ENCODE assay signal across 22 mouse cellular contexts in genomic region chr14:8159141-8159540, GRCm38 (mm10). TPM values are rescaled to one million over a fixed set of nuclear protein-coding genes. Genes with fewer than 3 reads are reported as not detected.
DNase-seq lines count a peak whose midpoint lies in the region; ATAC-seq and TF ChIP-seq lines count a peak whose summit lies in the region.
"Had no signal": no experiment of that assay in that cellular context is flagged by ENCODE, and none has a peak within 500 bp of the region (broad histone marks: within the 10 kb centered on the region; RNA-seq: fewer than 3 reads in every experiment).

No protein-coding gene starts in this region.

- no peak overlapping the region for H3K9ac ChIP-seq in heart, postnatal 0 days (replicated peaks; ENCODE audit: low read depth, low read length)
- H3K9ac ChIP-seq in heart, adult 2 months (ENCODE audit: low read depth, low read length) = no peak overlapping the region
- H3K9ac ChIP-seq: embryonic facial prominence, embryonic 12.5 days; forebrain, embryonic 13.5 days; forebrain, embryonic 15.5 days; forebrain, postnatal 0 days had no signal

- peak; percentile 56 for DNase-seq in adrenal gland, adult 2 months
- DNase-seq in adrenal gland, postnatal 14 days = no peak
- peak; percentile 20 for DNase-seq in adrenal gland, postnatal 10 days
- no peak for DNase-seq in adrenal gland, postnatal 4 days (ENCODE audit: low spot score in 2 of 2)
- DNase-seq in heart, postnatal 0 days (ENCODE audit: low spot score) = peak; percentile 4
- DNase-seq in heart, adult 2 months = no peak
- DNase-seq: B cell, adult 2 months; cerebellum, adult 11-12 months; cerebellum, adult 2 months; cerebellum, adult 9-10 months; cerebellum, postnatal 10 days; cerebellum, postnatal 25 days; forebrain, postnatal 0 days had no signal

- no peak for TF ChIP-seq CTCF in heart, postnatal 0 days (IDR thresholded peaks at IDR 0.05; ENCODE audit: low read depth)
- TF ChIP-seq CTCF in heart, adult 2 months (IDR thresholded peaks at IDR 0.05) = no peak

- no peaks in the 10 kb centered on the region for H3K27me3 ChIP-seq in heart, postnatal 0 days (ENCODE audit: control insufficient read depth, insufficient read depth, low read length)
- no peaks in the 10 kb centered on the region for H3K27me3 ChIP-seq in heart, adult 2 months (ENCODE audit: control insufficient read depth, insufficient read depth, low read length)
- H3K27me3 ChIP-seq: CH12.LX; embryonic facial prominence, embryonic 12.5 days; forebrain, embryonic 13.5 days; forebrain, embryonic 15.5 days; Patski had no signal

- H3K36me3 ChIP-seq in heart, postnatal 0 days (replicated peaks; ENCODE audit: control insufficient read depth, insufficient read depth, low read length) = peaks cover 57% of the 10 kb centered on the region
- H3K36me3 ChIP-seq in heart, adult 2 months (ENCODE audit: control insufficient read depth, insufficient read depth, low read length) = peaks cover 3% of the 10 kb centered on the region

- no peak overlapping the region for H3K27ac ChIP-seq in heart, postnatal 0 days (ENCODE audit: low read depth)
- no peak overlapping the region for H3K27ac ChIP-seq in heart, adult 2 months
- H3K27ac ChIP-seq: embryonic facial prominence, embryonic 10.5 days; embryonic facial prominence, embryonic 12.5 days; forebrain, embryonic 13.5 days; forebrain, embryonic 15.5 days had no signal

- TF ChIP-seq EP300 in heart, postnatal 0 days (IDR thresholded peaks at IDR 0.05; ENCODE audit: low read depth) = no peak
- TF ChIP-seq EP300 in heart, adult 2 months (IDR thresholded peaks at IDR 0.05; ENCODE audit: insufficient read depth, low read depth, low read length) = no peak

- intact Hi-C loops in heart, adult 2 months (cut with DNase I) = no loop called here

- TF ChIP-seq POLR2A in heart, adult 2 months (IDR thresholded peaks at IDR 0.05; ENCODE audit: insufficient read depth, low read depth, low read length) = no peak

- H3K9me3 ChIP-seq in heart, postnatal 0 days (replicated peaks; ENCODE audit: control insufficient read depth, low read length) = no peaks in the 10 kb centered on the region
- H3K9me3 ChIP-seq: embryonic facial prominence, embryonic 10.5 days; embryonic facial prominence, embryonic 12.5 days; forebrain, embryonic 13.5 days; forebrain, embryonic 15.5 days; G1E had no signal

- H3K4me3 ChIP-seq in heart, postnatal 0 days (ENCODE audit: low read depth, low read length) = no peak overlapping the region
- H3K4me3 ChIP-seq in heart, adult 2 months = no peak overlapping the region
- H3K4me3 ChIP-seq: embryonic facial prominence, embryonic 10.5 days; embryonic facial prominence, embryonic 12.5 days; forebrain, embryonic 13.5 days; forebrain, embryonic 15.5 days had no signal

- no peaks in the 10 kb centered on the region for H3K4me1 ChIP-seq in heart, postnatal 0 days (ENCODE audit: control insufficient read depth, insufficient read depth)
- H3K4me1 ChIP-seq in heart, adult 2 months (ENCODE audit: control insufficient read depth, insufficient read depth, low read length) = no peaks in the 10 kb centered on the region
- H3K4me1 ChIP-seq: embryonic facial prominence, embryonic 10.5 days; embryonic facial prominence, embryonic 12.5 days; forebrain, embryonic 13.5 days; forebrain, embryonic 15.5 days had no signal

- H3K4me2 ChIP-seq in heart, postnatal 0 days (ENCODE audit: low read depth, low read length) = no peak overlapping the region
- H3K4me2 ChIP-seq: embryonic facial prominence, embryonic 12.5 days; forebrain, embryonic 13.5 days; forebrain, embryonic 15.5 days had no signal

- no peak for ATAC-seq in heart, postnatal 0 days (ENCODE audit: insufficient read depth, low read depth)
- ATAC-seq: activated CD4-positive, CD25-positive, alpha-beta regulatory T cell, adult 4 months; CD4-positive, CD25-positive, alpha-beta regulatory T cell, adult 4 months; forebrain, embryonic 13.5 days; forebrain, embryonic 15.5 days; forebrain, postnatal 0 days; Patski had no signal

- WGBS in heart, postnatal 0 days = 57% methylated on average over 3 of the region's 3 CpGs
- WGBS in heart, adult 2 months = 65% methylated on average over 3 of the region's 3 CpGs

- no peaks in the 10 kb centered on the region for H3K79me2 ChIP-seq in heart, adult 2 months (replicated peaks; ENCODE audit: control insufficient read depth, insufficient read depth, low read length)

RNA-seq across cellular contexts. Expression of gene Pdhb, which starts 13.7 kb away (rescaled TPM):
- 100 to 1,000 TPM; 325 to 340 TPM for total RNA-seq in adrenal gland, adult 2 months (2021)
- 44.5 and 51.2 TPM in 2 replicates for polyA plus RNA-seq in adrenal gland, adult 2 months (2012; rRNA removed)
- total RNA-seq in adrenal gland, postnatal 14 days (2021) = 450 and 471 TPM in 2 replicates
- total RNA-seq in adrenal gland, postnatal 10 days (2021) = 100 to 1,000 TPM; 530 to 551 TPM
- 100 to 1,000 TPM; 233 to 238 TPM for total RNA-seq in adrenal gland, postnatal 4 days (2021)
- 535 and 560 TPM in 2 replicates for total RNA-seq in heart, postnatal 0 days (2014; rRNA removed; ENCODE audit: low replicate concordance)
- polyA plus RNA-seq in heart, postnatal 0 days (2015; fragmentation: Nextera tagmentation; extraction: Ambion mirVana) = 1,048 and 1,051 TPM in 2 replicates
- total RNA-seq in heart, adult 2 months (2021) = 100 to 1,000 TPM; 722 to 825 TPM
- 324 and 636 TPM in 2 replicates for polyA plus RNA-seq in heart, adult 2 months (2012; rRNA removed)

RNA-seq across cellular contexts. Expression of gene Kctd6, which starts 54.8 kb away (rescaled TPM):
- total RNA-seq in adrenal gland, adult 2 months (2021) = 10 to 100 TPM; 14.3 to 16.3 TPM
- 3.6 and 4.0 TPM in 2 replicates for polyA plus RNA-seq in adrenal gland, adult 2 months (2012; rRNA removed)
- 12.3 and 15.4 TPM in 2 replicates for total RNA-seq in adrenal gland, postnatal 14 days (2021)
- total RNA-seq in adrenal gland, postnatal 10 days (2021) = 10 to 100 TPM; 13.5 to 14.3 TPM
- 10 to 100 TPM; 16.0 to 18.8 TPM for total RNA-seq in adrenal gland, postnatal 4 days (2021)
- 5.8 and 7.9 TPM in 2 replicates for total RNA-seq in heart, postnatal 0 days (2014; rRNA removed; ENCODE audit: low replicate concordance)
- polyA plus RNA-seq in heart, postnatal 0 days (2015; fragmentation: Nextera tagmentation; extraction: Ambion mirVana) = 11.4 and 12.6 TPM in 2 replicates
- 10 to 100 TPM in 1 of 2 experiments, 1 to 10 TPM in 1; 8.4 to 10.3 TPM for total RNA-seq in heart, adult 2 months (2021)
- polyA plus RNA-seq in heart, adult 2 months (2012; rRNA removed) = 7.3 and 10.7 TPM in 2 replicates

Comparison
In these comparisons a context has a peak if more than half of its experiments do, and no peak if none do; other contexts are left out.
1. DNase-seq: peak in adrenal gland, adult 2 months (single experiment), adrenal gland, postnatal 10 days (single experiment) and heart, postnatal 0 days (single experiment); none in adrenal gland, postnatal 14 days (single experiment), adrenal gland, postnatal 4 days (0 of 2) and heart, adult 2 months (0 of 2).